ENCODE assay signal across 21 mouse cellular contexts in the genomic region with DNA sequence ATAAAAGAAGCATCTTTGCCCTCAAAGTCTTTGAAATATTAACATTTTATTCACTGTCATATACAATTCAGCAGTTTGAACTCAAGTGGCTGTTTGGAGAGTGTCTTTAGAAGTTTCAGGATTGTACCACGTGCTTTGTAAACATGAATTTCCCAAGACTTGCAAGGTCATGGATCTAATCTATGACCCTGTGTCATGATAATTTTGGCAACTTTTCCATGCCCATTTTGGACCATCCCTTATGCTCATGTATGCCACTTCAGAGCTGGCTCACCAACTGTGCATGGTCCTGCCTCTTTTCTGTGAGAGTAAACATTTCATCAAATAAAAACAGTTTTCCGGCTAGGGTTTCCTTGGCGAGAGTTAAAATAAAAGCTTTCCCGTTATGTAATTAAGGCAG.
DNase-seq lines count a peak whose midpoint lies in the region; ATAC-seq lines count a peak whose summit lies in the region.
"Had no signal": no experiment of that assay in that cellular context is flagged by ENCODE, and none has a peak within 500 bp of the region (broad histone marks: within the 10 kb centered on the region; RNA-seq: fewer than 3 reads in every experiment).

No protein-coding gene starts in this region.

- H3K4me2 ChIP-seq in lung, embryonic 15.5 days: no peak overlapping the region
- H3K4me2 ChIP-seq: embryonic facial prominence, embryonic 12.5 days; embryonic facial prominence, embryonic 15.5 days; heart, embryonic 11.5 days; hindbrain, embryonic 12.5 days; hindbrain, embryonic 15.5 days had no signal

- no peaks in the 10 kb centered on the region for H3K4me1 ChIP-seq in lung, embryonic 15.5 days
- H3K4me1 ChIP-seq: embryonic facial prominence, embryonic 12.5 days; embryonic facial prominence, embryonic 15.5 days; hindbrain, embryonic 12.5 days; hindbrain, embryonic 15.5 days had no signal

- H3K9me3 ChIP-seq in lung, embryonic 15.5 days: no peaks in the 10 kb centered on the region
- H3K9me3 ChIP-seq: embryonic facial prominence, embryonic 12.5 days; embryonic facial prominence, embryonic 15.5 days; hindbrain, embryonic 12.5 days; hindbrain, embryonic 15.5 days had no signal

- peak; percentile 31 for DNase-seq in adrenal gland, adult 2 months
- DNase-seq in adrenal gland, adult 8-10 months: no peak
- DNase-seq in adrenal gland, postnatal 36 days: peak; percentile 9 to 15
- no peak for DNase-seq in adrenal gland, postnatal 25 days
- no peak for DNase-seq in lung, postnatal 25 days (ENCODE audit: low spot score)
- DNase-seq: cerebellum, adult 11 months; cerebellum, adult 2 months; cerebellum, adult 9-11 months; cerebellum, postnatal 25 days; forebrain, postnatal 0 days; gastrocnemius, adult 2 months; gastrocnemius, postnatal 14 days; heart, adult 11 months had no signal

- WGBS in lung, embryonic 15.5 days: 44% methylated on average over 4 of the region's 4 CpGs

- H3K9ac ChIP-seq in lung, embryonic 15.5 days: no peak overlapping the region
- H3K9ac ChIP-seq: embryonic facial prominence, embryonic 12.5 days; embryonic facial prominence, embryonic 15.5 days; forebrain, postnatal 0 days; hindbrain, embryonic 12.5 days; hindbrain, embryonic 15.5 days had no signal

- ATAC-seq in lung, embryonic 15.5 days (ENCODE audit: borderline replicate concordance, extremely low read depth, low FRiP score, low TSS enrichment): no peak
- ATAC-seq: activated CD4-positive, CD25-positive, alpha-beta regulatory T cell, adult 4 months; forebrain, embryonic 14.5 days; forebrain, postnatal 0 days had no signal

- no peaks in the 10 kb centered on the region for H3K36me3 ChIP-seq in lung, embryonic 15.5 days
- H3K36me3 ChIP-seq: embryonic facial prominence, embryonic 12.5 days; embryonic facial prominence, embryonic 15.5 days; hindbrain, embryonic 12.5 days; hindbrain, embryonic 15.5 days had no signal

- no peak overlapping the region for H3K4me3 ChIP-seq in lung, embryonic 15.5 days
- H3K4me3 ChIP-seq: embryonic facial prominence, embryonic 12.5 days; embryonic facial prominence, embryonic 15.5 days; gastrocnemius, adult 2 months; hindbrain, embryonic 12.5 days; hindbrain, embryonic 15.5 days had no signal

- peak overlapping the region; percentile 22; the same call in 1 of the 2 replicates for H3K27ac ChIP-seq in lung, embryonic 15.5 days
- H3K27ac ChIP-seq: embryonic facial prominence, embryonic 12.5 days; embryonic facial prominence, embryonic 15.5 days; gastrocnemius, adult 2 months; hindbrain, embryonic 12.5 days; hindbrain, embryonic 15.5 days had no signal

- no peaks in the 10 kb centered on the region for H3K27me3 ChIP-seq in lung, embryonic 15.5 days
- H3K27me3 ChIP-seq: embryonic facial prominence, embryonic 12.5 days; embryonic facial prominence, embryonic 15.5 days; hindbrain, embryonic 12.5 days; hindbrain, embryonic 15.5 days had no signal

Comparison
In these comparisons a context has a peak if more than half of its experiments do, and no peak if none do; other contexts are left out.
1. DNase-seq: peak in adrenal gland, adult 2 months (single experiment) and adrenal gland, postnatal 36 days (2 of 2); none in adrenal gland, adult 8-10 months (single experiment), adrenal gland, postnatal 25 days (single experiment) and lung, postnatal 25 days (single experiment).